Mouse (Mus musculus) ES-Bruce4 (cell line): Measurements from ENCODE around the gene Eid2b.

Experiments
- CTCF ChIP-seq: IDR thresholded peaks from one replicate; pipeline ENCODE4 v1.8.1; 2011; ENCODE audit warnings: low read depth, low read length
- EP300 ChIP-seq: IDR thresholded peaks from 2 replicates; pipeline ENCODE4 v1.6.1; 2011; ENCODE audit warnings: low read depth, low read length; ENCODE audit not compliant: insufficient read depth
- POLR2A ChIP-seq: IDR thresholded peaks from one replicate; pipeline ENCODE4 v1.8.1; 2011; ENCODE audit warnings: low read length; ENCODE audit not compliant: insufficient read depth

- TF ChIP-seq POLR2A: no peak
- TF ChIP-seq CTCF: no peak
- TF ChIP-seq EP300: no peak
Measured at GRCm38 (mm10) chr7:28321974-28322720, 44.6 kb downstream of the Eid2b start.
